Mouse (Mus musculus) CD8-positive naive resting alpha-beta T cell, adult 2 months (primary cell): ENCODE data around the gene Nhlrc1.

Experiments
- DNase-seq, 2 experiments: peaks; one replicate each; pipeline ENCODE4 v3.0.0; 2022; ENCODE audit warnings: low read depth in 2 of 2, low spot score in 2 of 2

The Nhlrc1 gene

GRCm38 (mm10) chr13:47014334-47015194 is at the start of gene Nhlrc1:
Gene Nhlrc1, minus strand, starts transcription at chr13:47014850.
- DNase-seq = peak; percentile 54 to 68

- no peak for DNase-seq
Measured at GRCm38 (mm10) chr13:47063985-47064760, 49.5 kb upstream of the Nhlrc1 start.

GRCm38 (mm10) chr13:47062756-47063155 is 48.1 kb upstream of the Nhlrc1 start:
- DNase-seq = no peak

- DNase-seq = no peak
Measured at GRCm38 (mm10) chr13:47056781-47057180, 42.1 kb upstream of the Nhlrc1 start.

- peak; percentile 35 to 44 for DNase-seq
Measured at GRCm38 (mm10) chr13:47056126-47056525, 41.5 kb upstream of the Nhlrc1 start.

- no peak for DNase-seq
Measured at GRCm38 (mm10) chr13:47053971-47054370, 39.3 kb upstream of the Nhlrc1 start.

- DNase-seq = no peak
Measured at GRCm38 (mm10) chr13:47050009-47050408, 35.4 kb upstream of the Nhlrc1 start.

GRCm38 (mm10) chr13:47047996-47048395 is 33.3 kb upstream of the Nhlrc1 start:
- no peak for DNase-seq

GRCm38 (mm10) chr13:47044617-47044947 is 29.9 kb upstream of the Nhlrc1 start, which contains the start of gene Tpmt:
Gene Tpmt, minus strand, starts transcription at chr13:47044737.
- no peak for DNase-seq

- peak in 1 of 2 experiments; percentile 20 for DNase-seq
Measured at GRCm38 (mm10) chr13:47043833-47044616, 29.4 kb upstream of the Nhlrc1 start.

GRCm38 (mm10) chr13:47043030-47043680 is 28.5 kb upstream of the Nhlrc1 start, which contains the start of gene Kdm1b:
Gene Kdm1b, plus strand, starts transcription at chr13:47043499.
- DNase-seq = peak; percentile 99

GRCm38 (mm10) chr13:47042024-47042633 is 27.5 kb upstream of the Nhlrc1 start:
- no peak for DNase-seq

- DNase-seq = no peak
Measured at GRCm38 (mm10) chr13:47040061-47040460, 25.4 kb upstream of the Nhlrc1 start.

GRCm38 (mm10) chr13:47037946-47038345 is 23.3 kb upstream of the Nhlrc1 start:
- no peak for DNase-seq

GRCm38 (mm10) chr13:47033602-47034001 is 19.0 kb upstream of the Nhlrc1 start:
- DNase-seq = no peak

- DNase-seq = no peak
Measured at GRCm38 (mm10) chr13:47030376-47031107, 15.9 kb upstream of the Nhlrc1 start.

- no peak for DNase-seq
Measured at GRCm38 (mm10) chr13:47020798-47021197, 6.1 kb upstream of the Nhlrc1 start.

GRCm38 (mm10) chr13:47019774-47020173 is 5.1 kb upstream of the Nhlrc1 start:
- no peak for DNase-seq

GRCm38 (mm10) chr13:47017259-47017658 is 2.6 kb upstream of the Nhlrc1 start:
- no peak for DNase-seq

- DNase-seq = no peak
Measured at GRCm38 (mm10) chr13:47015195-47015501, 498 bp upstream of the Nhlrc1 start.
